Mouse (Mus musculus): ENCODE measurements around the gene Samd14. TPM values are rescaled to one million over a fixed set of nuclear protein-coding genes. Genes with fewer than 3 reads are reported as not detected.
"Not testable (repeated sequence)": the region's sequence is repeated elsewhere in the genome, so short reads cannot be mapped to it uniquely, and the experiment has no call there.

The Samd14 gene
- total RNA-seq (2015) (2.3 and 6.1 TPM in 2 replicates), total RNA-seq (2017) (0.92 and 2.6 TPM in 2 replicates)

DNA sequence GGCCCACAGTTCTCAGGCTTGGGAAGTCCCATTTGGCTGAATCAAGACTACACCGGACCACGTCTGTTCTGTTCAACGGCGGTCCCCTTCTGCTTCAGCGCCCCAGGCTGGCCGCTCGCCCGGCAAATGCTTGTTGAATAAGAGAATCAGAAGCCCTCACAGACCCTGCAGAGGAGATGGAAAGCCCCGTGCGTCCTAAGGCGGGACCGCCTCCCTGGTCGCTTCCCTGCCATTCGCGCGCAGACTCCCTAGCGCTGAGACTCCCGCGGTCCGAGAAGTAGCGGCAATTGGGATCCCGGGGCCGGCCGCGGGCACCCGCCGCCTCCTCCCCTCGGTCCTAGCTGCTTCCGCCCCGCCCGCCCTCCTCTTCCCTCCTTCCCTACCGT is at the start of gene Samd14:
Gene Samd14, plus strand, starts transcription at position 251 of the 386 bp plus-strand sequence.
- peak; percentile 27 for ATAC-seq (replicated peaks; ENCODE audit: poor library complexity)

DNA sequence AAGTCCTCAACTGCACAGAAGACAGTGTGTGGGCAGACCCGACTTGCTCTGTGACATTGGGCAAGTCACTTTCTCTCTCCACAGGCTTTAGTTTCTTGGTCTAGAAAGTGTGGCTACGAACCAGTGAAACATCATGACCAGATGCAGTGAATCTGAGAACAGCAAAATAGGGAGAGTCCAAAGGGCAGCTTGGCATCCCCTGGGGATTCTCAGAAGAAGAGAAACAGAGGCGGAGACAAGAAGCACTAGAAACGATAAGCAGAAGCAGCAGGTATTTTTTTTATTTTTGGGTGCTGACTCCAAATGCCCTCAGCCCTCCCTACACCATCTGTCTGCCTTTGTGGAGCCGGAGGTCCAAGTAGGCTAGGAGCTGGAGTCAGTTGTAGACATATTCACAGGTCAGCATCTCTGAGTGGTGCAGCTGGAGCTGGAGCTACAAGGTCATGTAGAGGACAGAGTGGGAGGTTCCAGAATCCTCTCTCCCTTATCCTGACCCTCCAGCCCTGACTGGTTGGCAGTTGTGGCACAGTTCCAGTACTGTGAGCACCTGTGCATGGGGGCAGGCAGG is 47.1 kb upstream of the Samd14 start:
- ATAC-seq (replicated peaks; ENCODE audit: poor library complexity): no peak

DNA sequence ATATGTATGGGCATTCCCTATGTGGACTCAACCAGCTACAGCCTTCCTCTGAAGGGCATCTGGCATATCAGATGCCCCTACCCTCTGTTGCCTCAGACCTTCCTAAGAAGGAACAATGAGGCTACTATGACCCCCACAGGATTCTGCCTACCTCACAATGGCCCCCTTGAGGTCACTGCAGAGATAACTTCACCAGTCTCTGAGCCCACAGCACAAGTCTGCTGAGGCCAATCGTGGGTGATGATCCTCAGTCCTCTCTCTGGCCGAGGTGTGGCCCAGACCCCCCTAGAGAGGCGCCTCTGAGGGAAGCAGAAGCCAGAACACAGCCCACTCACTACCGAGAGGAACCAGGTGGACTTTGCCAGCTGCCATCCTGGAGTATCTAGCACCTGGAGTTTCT is 42.3 kb upstream of the Samd14 start, which contains the start of gene Hils1:
Gene Hils1, plus strand, starts transcription at position 175 of the 400 bp plus-strand sequence.
- ATAC-seq (replicated peaks; ENCODE audit: poor library complexity): 0 out of 2 replicates have a peak, but pooled peaks have one; percentile 32

DNA sequence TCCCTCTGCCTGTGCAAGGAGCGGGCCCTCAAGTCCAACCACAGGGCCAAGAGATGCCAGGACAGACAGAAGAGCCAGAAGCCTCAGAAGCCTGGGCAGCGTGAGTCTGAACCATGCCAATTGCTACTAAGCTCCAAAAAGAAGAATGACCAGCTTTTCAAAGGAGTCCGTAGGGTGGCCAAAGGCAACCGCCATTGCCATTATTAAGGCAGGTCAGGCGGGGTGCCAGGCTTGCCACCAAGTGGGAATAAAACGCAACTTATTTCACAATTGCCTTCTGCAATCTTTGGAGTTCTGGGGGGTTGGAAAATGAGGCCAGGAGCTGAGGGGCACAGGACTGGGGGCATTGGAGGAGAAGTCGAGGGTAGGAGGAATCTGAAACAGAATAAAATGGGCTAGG is 41.5 kb upstream of the Samd14 start:
- ATAC-seq (replicated peaks; ENCODE audit: poor library complexity): no peak

DNA sequence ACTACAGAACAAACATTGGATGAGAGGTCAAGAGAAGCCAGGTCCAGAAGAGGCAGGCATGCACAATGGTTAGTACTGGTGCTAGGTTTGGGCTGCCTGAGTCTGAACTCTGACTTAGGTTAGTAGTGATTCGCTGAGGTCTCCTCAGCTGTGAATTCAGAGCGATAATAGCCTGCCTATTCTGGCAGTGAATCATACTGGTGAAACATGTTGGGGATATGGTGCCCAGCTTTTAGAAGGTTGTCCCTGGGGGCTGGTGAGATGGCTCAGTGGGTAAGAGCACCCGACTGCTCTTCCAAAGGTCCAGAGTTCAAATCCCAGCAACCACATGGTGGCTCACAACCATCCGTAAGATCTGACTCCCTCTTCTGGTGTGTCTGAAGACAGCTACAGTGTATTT is 40.0 kb upstream of the Samd14 start:
- ATAC-seq (replicated peaks; ENCODE audit: poor library complexity): not testable (repeated sequence)

DNA sequence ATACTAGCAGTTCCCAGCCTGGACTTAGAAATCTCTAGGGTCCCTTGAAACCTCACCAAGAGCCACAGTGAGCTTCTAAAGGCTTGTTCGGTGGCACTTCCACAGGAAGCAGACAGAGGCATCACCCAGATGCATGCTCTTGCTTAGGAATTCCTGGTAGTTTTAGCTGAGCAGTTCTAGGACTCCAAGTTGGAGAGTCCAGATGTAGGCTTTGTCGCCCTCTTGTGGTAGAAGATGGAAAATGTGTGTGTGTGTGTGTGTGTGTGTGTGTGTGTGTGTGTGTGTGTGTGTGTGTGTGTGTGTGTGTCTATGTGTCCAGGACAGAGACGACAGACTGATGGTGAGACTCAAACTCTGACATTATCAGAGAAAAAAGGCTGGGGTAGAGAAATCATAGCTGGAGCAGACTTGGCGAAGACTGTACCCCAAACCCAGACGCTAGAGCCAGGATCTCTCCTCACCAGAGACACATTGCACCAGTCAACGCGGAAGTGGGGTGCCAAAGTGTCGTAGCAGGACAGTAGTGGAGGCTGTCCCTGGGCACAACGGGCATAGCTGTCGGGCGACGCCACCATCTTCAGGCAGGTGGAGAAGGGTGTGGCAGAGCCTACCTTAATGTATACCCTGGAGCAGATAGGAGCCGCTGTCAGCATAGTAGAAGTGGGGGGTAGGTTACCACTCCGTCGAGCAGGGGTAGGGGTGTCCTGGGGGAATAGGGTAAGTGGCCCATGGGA is 39.3 kb upstream of the Samd14 start:
- ATAC-seq (replicated peaks; ENCODE audit: poor library complexity): peak; percentile 80

DNA sequence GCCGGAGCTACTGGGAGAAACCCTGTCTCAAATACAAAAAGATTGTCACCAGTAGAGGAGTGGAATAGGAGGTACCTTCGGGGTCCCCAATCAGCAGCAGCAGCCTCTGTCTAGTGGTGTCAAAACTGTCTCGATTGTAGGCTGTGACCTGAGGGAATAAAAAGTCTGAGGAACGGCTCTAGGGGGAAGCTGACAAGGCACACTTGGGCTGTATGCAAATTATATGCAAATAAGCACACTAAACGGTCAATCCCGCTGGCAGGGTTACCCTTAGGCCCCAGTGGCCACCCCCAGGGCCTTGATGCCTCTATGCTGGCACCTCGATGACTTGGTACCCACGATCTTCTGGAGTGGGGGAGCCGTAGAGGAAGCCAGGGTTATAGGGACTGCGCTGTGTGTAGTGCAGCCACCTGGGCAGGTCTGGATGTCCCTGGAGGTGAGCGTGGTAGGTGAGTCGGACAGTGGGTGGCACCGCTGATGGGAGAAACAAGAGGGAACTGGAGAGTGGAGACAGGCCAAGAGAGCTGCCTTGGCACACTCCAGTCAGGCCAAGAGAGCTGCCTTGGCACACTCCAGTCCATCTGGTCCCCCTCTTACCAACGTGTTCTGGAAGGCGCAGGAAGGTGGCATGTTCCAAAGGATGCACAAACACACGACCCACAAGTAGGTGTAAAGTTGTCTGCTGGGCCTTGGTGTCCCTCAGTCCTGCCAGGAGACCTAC is 37.6 kb upstream of the Samd14 start:
- ATAC-seq (replicated peaks; ENCODE audit: poor library complexity): no peak; the same call in 1 of the 2 replicates

DNA sequence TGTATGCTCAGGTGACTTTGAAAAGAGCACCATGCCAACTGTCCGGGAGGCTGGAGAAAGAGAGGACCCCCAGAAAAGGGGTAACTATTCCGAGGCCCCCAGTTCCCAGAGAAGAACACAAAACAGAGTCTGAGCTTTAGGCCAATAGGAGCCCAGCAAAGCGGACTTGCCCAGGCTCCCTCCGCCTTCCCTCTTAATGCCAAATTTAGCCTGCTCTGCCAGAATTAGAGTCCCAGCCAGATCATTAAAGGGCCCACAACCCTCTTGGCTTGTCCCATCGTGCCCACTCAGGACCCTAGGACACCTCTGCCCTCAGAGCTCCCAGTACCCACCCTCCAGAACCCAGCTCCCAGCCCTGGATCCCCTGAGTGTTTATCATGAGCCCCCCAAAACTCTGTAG is 36.8 kb upstream of the Samd14 start:
- no peak for ATAC-seq (replicated peaks; ENCODE audit: poor library complexity)

DNA sequence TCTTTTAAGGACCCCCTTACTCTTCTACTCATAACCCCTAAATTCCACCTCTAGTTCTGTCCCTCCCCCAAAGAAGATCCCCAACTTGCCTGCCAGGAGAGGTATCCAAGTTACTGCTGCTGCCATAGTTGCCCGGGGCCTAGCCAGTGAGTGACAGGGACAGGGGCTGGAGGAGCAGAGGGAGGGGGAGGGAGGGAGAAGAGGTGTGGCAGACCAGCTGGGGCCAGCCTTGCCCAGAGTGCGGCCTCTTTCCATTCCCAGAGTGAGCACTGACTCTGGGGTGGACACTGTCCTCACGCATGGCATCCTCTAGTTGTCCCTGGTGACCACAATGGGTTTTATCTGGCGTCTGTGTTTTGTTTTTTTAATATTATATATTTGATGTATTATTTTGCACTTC is 36.4 kb upstream of the Samd14 start:
- ATAC-seq (replicated peaks; ENCODE audit: poor library complexity): no peak

DNA sequence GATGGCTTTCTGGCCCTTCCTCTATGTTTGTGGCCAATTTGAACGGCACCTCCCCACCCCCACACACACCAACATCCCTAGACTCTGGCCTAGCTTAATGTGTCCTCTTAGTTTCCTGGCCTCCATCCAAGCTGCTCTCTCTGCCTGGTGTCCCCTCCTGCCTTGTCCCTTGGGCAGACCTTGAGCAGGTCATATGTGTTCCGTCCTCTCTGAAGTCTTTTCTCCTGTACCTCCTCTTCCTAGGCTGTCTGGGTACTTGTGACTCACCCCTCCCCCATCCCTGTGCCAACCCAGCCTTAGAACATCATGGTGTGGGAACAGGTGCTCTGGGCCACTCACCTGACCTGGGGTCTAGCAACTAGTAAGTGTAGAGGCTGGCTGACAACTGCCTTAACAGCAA is 34.7 kb upstream of the Samd14 start:
- no peak for ATAC-seq (replicated peaks; ENCODE audit: poor library complexity)

DNA sequence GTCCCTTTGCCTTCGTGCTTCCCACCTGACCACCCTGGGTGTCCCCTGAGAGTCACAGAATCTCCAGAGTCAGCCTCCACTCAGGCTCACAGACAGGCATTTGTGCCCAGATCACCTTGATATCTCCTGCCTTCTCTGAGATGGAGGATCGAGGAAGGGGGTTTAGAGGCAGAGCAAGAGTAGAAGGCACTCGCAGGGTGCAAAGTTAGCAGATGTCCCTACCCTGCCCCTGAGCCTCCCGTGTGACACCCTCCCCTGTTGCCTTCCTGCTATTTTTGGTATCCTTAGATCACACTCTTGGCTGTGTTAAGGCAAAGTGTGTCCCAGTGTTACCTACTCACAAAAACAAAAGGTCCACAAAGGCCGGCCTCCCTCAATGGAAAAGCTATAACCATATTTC is 33.5 kb upstream of the Samd14 start, which contains the start of gene Sgca:
Gene Sgca, minus strand, starts transcription at position 129 of the 400 bp plus-strand sequence.
- ATAC-seq (replicated peaks; ENCODE audit: poor library complexity): no peak

DNA sequence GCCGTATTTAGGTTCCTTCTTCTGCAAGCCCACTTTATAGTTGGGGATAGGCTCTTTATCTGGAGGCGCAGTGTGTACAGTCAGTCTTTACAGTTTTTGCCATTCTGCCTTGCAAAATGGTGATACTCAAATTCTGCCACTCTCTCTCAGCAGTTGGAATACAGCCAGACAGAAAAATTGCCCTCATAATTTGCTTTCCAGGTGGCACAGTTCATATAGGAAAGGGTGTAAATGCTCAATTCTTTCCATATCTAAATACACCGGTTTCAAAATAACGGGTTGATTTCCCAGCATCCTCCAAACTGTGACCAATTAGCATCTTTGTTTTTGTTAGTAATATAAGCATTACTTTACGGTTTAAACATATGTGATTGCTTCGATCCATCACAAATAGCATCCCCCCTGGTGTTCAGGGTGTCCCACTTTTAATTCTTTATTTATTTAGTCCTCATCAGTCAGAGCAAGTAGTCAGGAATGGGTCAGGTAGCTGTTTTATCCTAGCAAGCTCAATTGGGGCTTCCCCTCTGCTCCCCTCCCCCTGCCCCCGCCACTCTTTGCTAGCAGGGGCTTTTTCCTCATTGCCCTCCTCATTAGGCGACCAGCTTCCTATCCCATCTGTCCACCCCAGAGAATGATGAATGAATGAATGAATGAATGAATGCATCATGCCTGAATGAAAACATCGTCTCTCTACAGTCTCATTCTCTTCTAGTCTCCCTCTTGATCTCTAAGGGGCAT is 31.3 kb upstream of the Samd14 start:
- ATAC-seq (replicated peaks; ENCODE audit: poor library complexity): no peak; the same call in 1 of the 2 replicates

DNA sequence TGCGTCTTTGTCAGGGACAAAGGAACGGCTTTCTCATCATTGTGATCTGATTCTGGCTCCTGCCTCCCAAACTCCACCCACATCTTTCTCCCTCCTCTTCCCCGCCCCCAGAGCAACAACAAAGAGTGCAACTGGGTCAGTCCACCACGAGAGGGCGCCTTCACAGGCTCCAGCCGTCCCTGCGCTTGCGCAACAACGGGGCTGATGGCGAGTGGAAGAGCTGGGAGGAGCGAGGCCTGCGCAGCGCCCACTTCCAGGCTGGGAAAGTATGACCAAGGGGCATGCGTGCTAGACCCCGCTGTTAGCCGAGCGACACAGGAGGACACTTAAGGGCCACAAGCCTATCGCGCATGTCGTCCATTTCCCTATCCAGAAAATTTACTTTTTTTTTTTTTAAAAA is 30.7 kb upstream of the Samd14 start:
- peak; percentile 98 for ATAC-seq (replicated peaks; ENCODE audit: poor library complexity)

DNA sequence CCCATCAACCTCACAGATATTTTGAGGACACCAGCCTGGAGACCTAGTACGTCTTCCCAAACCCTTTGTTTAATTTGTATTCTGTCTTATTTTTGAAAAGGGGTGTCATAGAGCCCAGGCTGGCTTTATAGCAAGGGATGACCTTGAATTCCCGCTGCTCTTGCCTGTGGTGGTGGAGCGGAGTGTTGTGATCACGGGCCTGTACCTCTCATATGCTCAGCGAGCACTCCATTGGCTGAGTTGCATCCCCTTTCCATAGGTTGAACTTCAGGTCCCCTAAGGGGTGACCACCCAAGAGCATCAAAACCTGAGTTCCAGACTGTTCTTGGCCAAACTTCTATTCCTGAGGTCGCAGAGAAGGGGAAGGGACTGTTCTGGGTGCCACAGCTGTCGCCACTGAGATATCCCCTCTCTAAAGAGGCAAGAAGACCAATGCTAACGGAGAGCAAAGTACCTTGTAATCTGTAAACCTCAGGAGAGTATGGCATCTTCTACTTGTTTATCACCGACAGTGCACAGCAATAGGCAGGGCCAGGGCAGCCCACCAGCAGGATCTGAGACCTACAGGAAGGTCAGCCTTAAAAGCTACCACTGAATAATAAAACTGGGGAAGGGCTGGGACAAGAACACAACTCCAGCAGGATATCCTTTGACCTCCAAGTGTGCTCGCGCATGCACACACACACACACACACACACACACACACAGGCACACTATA is 30.1 kb upstream of the Samd14 start:
- ATAC-seq (replicated peaks; ENCODE audit: poor library complexity): peak; percentile 43

DNA sequence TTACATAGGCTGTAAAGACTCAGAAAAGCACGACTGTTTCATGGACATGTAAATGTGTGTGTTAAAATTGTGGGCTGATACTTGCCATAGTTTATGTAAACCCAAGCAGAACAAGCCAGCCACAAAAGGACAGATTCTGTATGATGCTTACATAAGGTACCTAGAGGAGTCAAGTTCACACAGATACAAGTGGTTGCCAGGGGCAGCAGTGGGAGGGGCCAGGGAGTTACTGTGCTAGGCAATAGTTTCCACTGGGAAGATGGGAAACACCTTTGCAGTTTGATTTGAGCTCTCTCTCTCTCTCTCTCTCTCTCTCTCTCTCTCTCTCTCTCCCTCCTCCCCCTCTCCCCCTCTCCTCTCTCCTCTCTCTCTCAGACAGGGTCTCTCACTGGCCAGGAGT is 24.5 kb upstream of the Samd14 start:
- ATAC-seq (replicated peaks; ENCODE audit: poor library complexity): no peak

DNA sequence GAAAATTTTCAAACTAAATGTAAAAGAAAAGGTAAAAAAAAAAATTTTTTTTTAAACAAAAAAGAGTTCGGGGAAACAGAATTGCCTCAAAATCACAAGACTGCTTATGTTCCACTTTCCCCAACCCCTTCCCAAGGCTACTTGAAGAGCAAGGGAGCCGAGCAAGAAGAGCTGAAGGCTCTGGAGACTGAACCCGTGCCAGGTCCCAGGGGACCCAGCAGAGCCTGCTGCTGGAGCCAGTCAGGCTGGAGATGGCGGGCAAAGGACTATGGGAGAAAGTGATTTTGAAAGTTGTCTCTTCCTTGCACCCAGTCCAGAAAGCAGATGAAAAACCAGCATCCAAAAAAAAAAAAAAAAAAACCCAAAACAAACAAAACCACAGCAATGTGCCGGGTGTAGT is 23.9 kb upstream of the Samd14 start:
- no peak for ATAC-seq (replicated peaks; ENCODE audit: poor library complexity)

DNA sequence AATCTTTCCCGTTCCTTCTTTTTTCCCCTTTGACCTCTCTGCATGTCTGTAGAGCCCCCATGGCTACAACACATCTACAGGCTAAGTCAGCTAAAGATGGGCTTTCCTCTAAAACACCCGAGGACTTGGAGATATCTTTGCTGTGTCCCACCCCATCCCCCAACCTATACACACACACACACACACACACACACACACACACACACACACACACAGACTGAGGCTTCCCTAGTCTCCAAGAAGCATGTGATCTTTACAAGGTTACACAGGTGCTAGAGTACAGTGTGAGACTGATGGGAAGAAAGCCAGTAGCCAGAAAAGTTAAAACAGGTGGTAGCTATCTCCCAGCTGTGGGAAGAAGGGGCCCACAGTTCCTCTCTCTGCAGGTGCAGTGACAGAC is 23.2 kb upstream of the Samd14 start:
- no peak for ATAC-seq (replicated peaks; ENCODE audit: poor library complexity)

DNA sequence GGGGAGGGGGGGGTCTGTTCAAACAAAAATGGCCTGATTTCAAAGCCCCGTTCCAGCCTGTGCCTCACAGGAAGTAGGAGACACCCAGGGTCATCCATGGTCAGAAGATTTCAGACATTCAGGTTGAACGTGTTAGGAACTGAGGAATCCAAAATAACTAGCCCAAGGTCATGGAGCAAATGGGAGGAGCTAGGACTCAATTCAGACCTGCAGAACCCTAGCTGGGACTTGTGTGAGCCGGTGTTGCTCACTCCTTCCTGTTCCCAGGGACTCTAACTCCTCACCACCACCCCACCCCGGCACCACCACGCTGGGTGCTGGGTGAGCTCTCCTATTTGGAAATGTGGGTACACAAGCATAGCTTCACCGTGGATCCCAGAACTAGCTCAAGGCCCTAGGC is 22.3 kb upstream of the Samd14 start:
- no peak for ATAC-seq (replicated peaks; ENCODE audit: poor library complexity)

DNA sequence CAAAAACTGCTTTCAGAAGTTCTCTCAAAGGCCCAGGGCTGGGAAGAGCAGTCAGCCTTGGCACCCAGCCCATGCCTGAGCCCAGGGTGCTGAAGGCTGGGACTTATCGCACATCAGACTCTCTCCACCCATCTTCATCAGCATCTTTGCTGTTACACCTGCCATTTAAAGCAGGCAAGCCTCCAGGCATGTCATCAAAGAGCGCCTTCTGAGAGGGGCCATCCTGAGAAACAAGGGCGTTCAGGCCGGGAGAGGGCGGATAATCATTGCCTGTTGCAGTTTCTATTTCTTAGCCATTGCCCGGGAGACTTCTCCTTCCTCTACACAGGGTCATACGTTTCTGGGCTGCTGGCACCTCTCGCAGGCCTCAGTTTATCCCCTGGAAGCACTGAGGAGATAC is 21.8 kb upstream of the Samd14 start:
- peak; percentile 22 for ATAC-seq (replicated peaks; ENCODE audit: poor library complexity)

DNA sequence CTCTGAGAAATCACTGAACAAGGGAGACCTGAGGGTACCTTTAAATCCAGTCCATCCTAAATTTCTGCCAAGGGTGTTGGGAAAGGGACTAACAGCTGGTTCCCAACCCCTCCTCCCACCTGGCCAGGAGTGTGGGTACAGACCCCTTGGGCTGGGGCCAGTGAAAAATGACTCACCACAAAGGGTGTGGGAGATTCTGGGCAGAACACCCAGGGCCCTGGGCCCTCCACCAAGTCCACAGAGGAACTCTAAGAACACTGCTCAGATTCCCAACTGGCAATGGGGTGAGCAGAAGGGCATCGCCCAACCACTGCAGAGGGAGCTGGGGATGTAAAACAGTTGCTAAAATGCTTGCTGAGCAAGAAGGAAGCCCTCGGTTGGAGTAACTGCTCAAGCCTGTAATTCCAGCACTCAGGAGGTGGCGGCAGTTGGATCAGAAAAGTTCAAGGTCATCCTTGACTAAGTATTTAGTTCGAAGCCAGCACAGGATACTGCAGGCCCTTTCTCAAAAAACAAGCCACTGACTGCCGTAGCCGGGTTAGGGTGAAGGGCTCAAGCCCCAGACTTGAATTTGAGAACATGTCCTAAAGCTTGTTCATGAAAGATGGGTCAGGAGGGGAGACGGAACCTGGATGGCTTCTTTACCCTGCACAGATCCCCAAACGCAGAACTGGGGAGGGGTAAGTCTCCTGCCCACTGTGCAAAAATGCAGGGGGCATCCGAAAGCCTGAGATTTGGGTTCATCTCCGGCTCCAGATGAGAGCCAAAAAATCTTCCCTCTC is 20.7 kb upstream of the Samd14 start:
- ATAC-seq (replicated peaks; ENCODE audit: poor library complexity): no peak
